Mouse (Mus musculus): ENCODE measurements around the gene Eif2b2. TPM values are rescaled to one million over a fixed set of nuclear protein-coding genes. Genes with fewer than 3 reads are reported as not detected.

Eif2b2 gene
- total and polyA plus RNA-seq, 3 experiments: 150 to 193 TPM; not detected in 1

DNA sequence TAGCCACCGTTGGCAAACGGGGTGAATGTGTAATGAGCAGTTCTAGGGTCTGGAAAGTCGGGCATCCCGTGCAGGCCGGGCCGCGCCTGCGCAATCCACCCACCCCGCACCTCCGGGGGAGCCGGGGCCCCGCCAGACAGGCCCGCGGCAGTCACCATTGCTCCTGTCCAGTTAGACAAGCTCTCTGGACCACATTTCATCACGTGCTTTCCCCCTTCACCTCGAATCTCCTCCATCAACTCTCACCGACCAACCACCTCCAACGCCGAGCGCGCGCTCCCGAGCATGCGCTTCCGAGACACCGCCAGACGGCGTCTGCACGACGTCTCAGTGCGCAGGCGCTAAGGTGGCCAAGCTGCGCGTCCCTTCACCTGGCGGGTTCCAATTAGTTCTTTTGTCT is 51.0 kb downstream of the Eif2b2 start, which contains the start of gene Mlh3:
Gene Mlh3, minus strand, starts transcription at position 281 of the 400 bp plus-strand sequence.
- Histone ChIP-seq H3K27ac (ENCODE audit: control insufficient read depth, low read depth, low read length) (peak within 1 kb of the TSS; percentile 72), H3K9me3 (replicated peaks; ENCODE audit: insufficient read depth, low read length) (no peaks in the 10 kb centered on the region), H3K4me1 (ENCODE audit: control insufficient read depth in 1 of 2, insufficient read depth in 2 of 2, low read length in 2 of 2) (peaks cover 3 to 6% of the 10 kb centered on the region in 2 experiments), H3K4me3 (ENCODE audit: control insufficient read depth in 1 of 2, insufficient read depth in 1 of 2, low read depth in 2 of 2, low read length in 2 of 2) (peak within 1 kb of the TSS; percentile 76 to 88), H3K79me2 (ENCODE audit: control insufficient read depth, insufficient read depth, low read length, poor library complexity) (no peaks in the 10 kb centered on the region; the same call in 1 of the 2 replicates), H3K36me3 (ENCODE audit: control insufficient read depth in 1 of 2, insufficient read depth in 2 of 2, low read length in 2 of 2) (peaks cover 0 to 6% of the 10 kb centered on the region in 2 experiments; a peak in 2 of 4 replicates), H3K27me3 (ENCODE audit: control insufficient read depth in 1 of 2, insufficient read depth in 2 of 2, low read length in 2 of 2) (no peaks in the 10 kb centered on the region), H3K9ac (ENCODE audit: control insufficient read depth, low read depth, low read length, poor library complexity, severe bottlenecking) (peak within 1 kb of the TSS; percentile 89)
- TF ChIP-seq MYC (IDR thresholded peaks at IDR 0.05; ENCODE audit: low read depth, low read length) (no peak), SIN3A (IDR thresholded peaks at IDR 0.05; ENCODE audit: low read length) (no peak; the same call in 1 of the 2 replicates), TAL1 (IDR thresholded peaks at IDR 0.05; ENCODE audit: low read length) (no peak), NELFE (IDR thresholded peaks at IDR 0.05; ENCODE audit: low read depth, low read length) (peak; percentile 52), RAD21 (IDR thresholded peaks at IDR 0.05; ENCODE audit: low read depth, low read length) (no peak), MEF2A (IDR thresholded peaks at IDR 0.05; ENCODE audit: extremely low read depth, insufficient replicate concordance, low read depth, low read length, poor library complexity, severe bottlenecking) (no peak), USF1 (IDR thresholded peaks at IDR 0.05; ENCODE audit: low read depth, low read length) (peak; percentile 63; the same call in 1 of the 2 replicates), ZKSCAN1 (IDR thresholded peaks at IDR 0.05; ENCODE audit: low read depth, low read length) (no peak), MAX (IDR thresholded peaks at IDR 0.05; ENCODE audit: low read length) (peak; percentile 77), ZNF384 (IDR thresholded peaks at IDR 0.05; ENCODE audit: low read depth, low read length) (no peak), NRF1 (IDR thresholded peaks at IDR 0.05; ENCODE audit: insufficient read depth, low read depth, low read length, poor library complexity, severe bottlenecking) (peak; percentile 95), KAT2A (conservative IDR thresholded peaks at IDR 0.05; ENCODE audit: low read depth, low read length) (no peak), CHD1 (IDR thresholded peaks at IDR 0.05; ENCODE audit: low read depth, low read length) (no peak), USF2 (IDR thresholded peaks at IDR 0.05; ENCODE audit: borderline replicate concordance in 1 of 2, insufficient read depth in 1 of 2, low read depth in 1 of 2, low read length in 2 of 2) (no peak), MAZ (IDR thresholded peaks at IDR 0.05; ENCODE audit: low read depth, low read length) (no peak), GABPA (IDR thresholded peaks at IDR 0.05; ENCODE audit: low read depth, low read length) (no peak), SMC3 (IDR thresholded peaks at IDR 0.05; ENCODE audit: low read depth, low read length) (no peak), E2F4 (IDR thresholded peaks at IDR 0.05; ENCODE audit: borderline replicate concordance, low read depth, low read length) (no peak), EP300 (IDR thresholded peaks at IDR 0.05; ENCODE audit: low read depth in 1 of 2, low read length in 2 of 2) (no peak), UBTF (IDR thresholded peaks at IDR 0.05; ENCODE audit: borderline replicate concordance, insufficient read depth, low read depth, low read length) (no peak), HCFC1 (IDR thresholded peaks at IDR 0.05; ENCODE audit: low read depth, low read length) (peak; percentile 42; the same call in 1 of the 2 replicates), POLR2AphosphoS2 (IDR thresholded peaks at IDR 0.05; ENCODE audit: low read length) (no peak), MXI1 (IDR thresholded peaks at IDR 0.05; ENCODE audit: low read depth, low read length) (no peak), BHLHE40 (IDR thresholded peaks at IDR 0.05; ENCODE audit: borderline replicate concordance, low read depth, low read length) (peak; percentile 53; the same call in 1 of the 2 replicates), MYB (IDR thresholded peaks at IDR 0.05; ENCODE audit: low read depth, low read length) (no peak), ZC3H11A (IDR thresholded peaks at IDR 0.05; ENCODE audit: low read depth, low read length) (no peak), CTCF (IDR thresholded peaks at IDR 0.05 in 2 of 3, conservative IDR thresholded peaks at IDR 0.05 in 1 of 3; ENCODE audit: control insufficient read depth in 1 of 3, insufficient read depth in 1 of 3, low read depth in 2 of 3, low read length in 3 of 3, poor library complexity in 1 of 3, severe bottlenecking in 1 of 3) (0 out of 6 replicates have a peak, but pooled peaks of 1 of the 3 experiments have one; percentile 12), MAFK (IDR thresholded peaks at IDR 0.05; ENCODE audit: borderline replicate concordance, low read depth, low read length) (no peak), TCF12 (IDR thresholded peaks at IDR 0.05; ENCODE audit: low read depth, low read length) (no peak), GATA1 (IDR thresholded peaks at IDR 0.05; ENCODE audit: low read depth, low read length) (no peak), TBP (IDR thresholded peaks at IDR 0.05; ENCODE audit: low read depth, low read length) (no peak), JUND (IDR thresholded peaks at IDR 0.05; ENCODE audit: low read depth, low read length) (no peak), ELF1 (IDR thresholded peaks at IDR 0.05; ENCODE audit: low read depth, low read length) (no peak), POLR2A (IDR thresholded peaks at IDR 0.05; ENCODE audit: control insufficient read depth in 1 of 2, insufficient read depth in 1 of 2, low read depth in 1 of 2, low read length in 2 of 2, poor library complexity in 1 of 2) (peak; percentile 47 to 70; a peak in 2 of 4 replicates), ETS1 (IDR thresholded peaks at IDR 0.05; ENCODE audit: low read depth, low read length) (no peak), RCOR1 (IDR thresholded peaks at IDR 0.05; ENCODE audit: low read depth, low read length) (no peak), ZMIZ1 (IDR thresholded peaks at IDR 0.05; ENCODE audit: low read depth, low read length) (0 out of 2 replicates have a peak, but pooled peaks have one; percentile 36), CHD2 (IDR thresholded peaks at IDR 0.05; ENCODE audit: low read length) (no peak)
- peak; percentile 85 for DNase-seq (ENCODE audit: low read depth, low spot score)
